Mouse (Mus musculus): Measurements from ENCODE around the gene Selenok.

DNA sequence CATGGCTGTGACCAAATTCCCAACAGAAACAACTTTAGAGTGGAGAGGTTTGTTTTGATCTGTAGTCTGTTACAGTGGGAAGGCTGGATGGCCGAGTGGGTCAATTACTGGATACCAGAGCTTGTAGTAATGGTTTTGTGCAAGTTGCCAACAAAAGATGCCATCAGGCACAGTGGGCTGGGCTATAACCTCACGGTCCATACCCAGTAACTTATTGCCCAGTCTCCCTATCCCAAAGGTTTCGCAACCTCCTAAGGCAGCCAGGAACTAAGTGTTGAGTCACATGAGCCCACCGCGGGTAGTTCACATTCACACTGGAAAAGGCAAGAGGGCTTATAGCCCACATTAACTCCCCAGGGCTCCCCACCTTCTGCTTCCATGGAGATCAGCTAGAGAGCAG, 48.6 kb downstream of the Selenok start:
- TF ChIP-seq CTCF (IDR thresholded peaks at IDR 0.05) (no peak), EP300 (IDR thresholded peaks at IDR 0.05) (no peak)
